Mouse (Mus musculus) hindbrain, postnatal 0 days (tissue): ENCODE measurements around the gene Cklf. TPM values are rescaled to one million over a fixed set of nuclear protein-coding genes. Genes with fewer than 3 reads are reported as not detected.

Experiments
- ATAC-seq: fragments of 200-750 bp; cut with Nextera tagmentation; 2 replicates; pipeline ENCODE4 v1.8.0; 2017; ENCODE audit warnings: mild to moderate bottlenecking, moderate TSS enrichment, moderate library complexity
- DNase-seq: peaks from one replicate; pipeline ENCODE4 v3.0.0-alpha.2; 2015; ENCODE audit warnings: low spot score
- H3K27ac ChIP-seq: fragments of 300-500 bp; sonication (generic); 2 replicates; pipeline ENCODE4 v1.5.1; 2014; ENCODE audit warnings: mild to moderate bottlenecking
- H3K27me3 ChIP-seq: fragments of 300-500 bp; sonication (generic); 2 replicates; pipeline ENCODE4 v1.6.1; 2014; ENCODE audit warnings: low read length, mixed read lengths; ENCODE audit not compliant: insufficient read depth
- H3K36me3 ChIP-seq: fragments of 300-500 bp; sonication (generic); 2 replicates; pipeline ENCODE4 v1.6.1; 2014; ENCODE audit warnings: low read length, mixed read lengths; ENCODE audit not compliant: insufficient read depth
- H3K4me1 ChIP-seq: fragments of 300-500 bp; sonication (generic); 2 replicates; pipeline ENCODE4 v1.6.1; 2014; ENCODE audit warnings: antibody characterized with exemption, low read length, mixed read lengths; ENCODE audit not compliant: insufficient read depth
- H3K4me2 ChIP-seq: fragments of 300-500 bp; sonication (generic); 2 replicates; pipeline ENCODE4 v1.6.1; 2014; ENCODE audit warnings: low read depth, mild to moderate bottlenecking, low read length, moderate library complexity, mixed read lengths
- H3K4me3 ChIP-seq: fragments of 300-500 bp; sonication (generic); 2 replicates; pipeline ENCODE4 v1.5.1; 2014; ENCODE audit warnings: low read length
- H3K9ac ChIP-seq: fragments of 300-500 bp; sonication (generic); replicated peaks from 2 replicates; pipeline ENCODE4 v1.6.1; 2014; ENCODE audit warnings: mild to moderate bottlenecking, low read length, moderate library complexity, mixed read lengths
- H3K9me3 ChIP-seq: fragments of 300-500 bp; sonication (generic); 2 replicates; pipeline ENCODE4 v1.6.1; 2016; ENCODE audit warnings: low read length, mixed read lengths
- CTCF ChIP-seq: IDR thresholded peaks from 2 replicates; pipeline ENCODE4 v1.5.1; 2016; ENCODE audit warnings: antibody characterized with exemption, control low read depth, low read depth
- WGBS: fragments of 180-500 bp; shearing (Covaris S2); extraction: QIAGEN DNeasy Blood & Tissue Kit; methylation state at CpG from one replicate; pipeline ENCODE4 v1.1.7; 2014; 5-methylcytosine and 5-hydroxymethylcytosine counted together
- polyA plus RNA-seq: library from polyadenylated mRNA; unstranded; fragments of >200 nt; fragmentation: Nextera tagmentation; extraction: Ambion mirVana; gene quantifications from 2 replicates; pipeline ENCODE4 v1.2.1, GENCODE M21; 2015
- total RNA-seq: library from RNA; depleted of rRNA; stranded (reverse); fragments of >200 nt; gene quantifications from 2 replicates; pipeline ENCODE4 v1.2.3, GENCODE M21; 2014; rRNA removed

Cklf gene
- total RNA-seq (31.6 and 33.6 TPM in 2 replicates), polyA plus RNA-seq (34.1 and 34.3 TPM in 2 replicates)

- H3K27me3 ChIP-seq, result no peaks in the 10 kb centered on the region
- H3K4me2 ChIP-seq, result peak within 1 kb of the TSS; percentile 92
- no peaks in the 10 kb centered on the region for H3K9me3 ChIP-seq
- no peaks in the 10 kb centered on the region for H3K36me3 ChIP-seq
- peaks cover 6% of the 10 kb centered on the region for H3K4me1 ChIP-seq
- peak; percentile 96 for DNase-seq
- 0 out of 2 replicates have a peak within 1 kb of the TSS, but pooled peaks have one; percentile 32 for H3K27ac ChIP-seq
- 4% methylated on average over 41 of the region's 41 CpGs for WGBS
- peak within 1 kb of the TSS; percentile 72 for H3K4me3 ChIP-seq
- peak; percentile 38; the same call in 1 of the 2 replicates for TF ChIP-seq CTCF
- ATAC-seq, result peak; percentile 82
- H3K9ac ChIP-seq, result peak within 1 kb of the TSS; percentile 40
These were observed at the start of gene Cklf for GRCm38 (mm10) chr8:104250439-104251367. Gene Cklf (plus strand): TSS chr8:104250861.

GRCm38 (mm10) chr8:104201622-104202021, 49.0 kb upstream of the Cklf start:
- H3K9ac ChIP-seq, result no peak overlapping the region
- no peaks in the 10 kb centered on the region for H3K27me3 ChIP-seq
- H3K4me2 ChIP-seq, result no peak overlapping the region
- ATAC-seq (no peak), DNase-seq (no peak)
- no peaks in the 10 kb centered on the region for H3K9me3 ChIP-seq
- H3K27ac ChIP-seq, result no peak overlapping the region
- no peak for TF ChIP-seq CTCF
- H3K36me3 ChIP-seq, result no peaks in the 10 kb centered on the region
- H3K4me3 ChIP-seq, result no peak overlapping the region
- no peaks in the 10 kb centered on the region for H3K4me1 ChIP-seq
- WGBS, result 80% methylated on average over 3 of the region's 3 CpGs

GRCm38 (mm10) chr8:104202320-104202719, 48.3 kb upstream of the Cklf start:
- ATAC-seq (no peak), DNase-seq (no peak)
- H3K36me3 ChIP-seq, result no peaks in the 10 kb centered on the region
- H3K9ac ChIP-seq, result no peak overlapping the region
- no peak for TF ChIP-seq CTCF
- H3K4me2 ChIP-seq, result no peak overlapping the region
- no peaks in the 10 kb centered on the region for H3K27me3 ChIP-seq
- no peaks in the 10 kb centered on the region for H3K4me1 ChIP-seq
- H3K27ac ChIP-seq, result no peak overlapping the region
- 88% methylated on average over 4 of the region's 4 CpGs for WGBS
- no peaks in the 10 kb centered on the region for H3K9me3 ChIP-seq
- no peak overlapping the region for H3K4me3 ChIP-seq

GRCm38 (mm10) chr8:104205292-104205691, 45.4 kb upstream of the Cklf start:
- ATAC-seq (no peak), DNase-seq (no peak)
- Histone ChIP-seq H3K36me3 (no peaks in the 10 kb centered on the region), H3K9ac (no peak overlapping the region), H3K4me3 (no peak overlapping the region), H3K4me1 (no peaks in the 10 kb centered on the region), H3K9me3 (no peaks in the 10 kb centered on the region), H3K27ac (no peak overlapping the region), H3K27me3 (no peaks in the 10 kb centered on the region), H3K4me2 (no peak overlapping the region)
- 26% methylated on average over 3 of the region's 3 CpGs for WGBS
- TF ChIP-seq CTCF, result no peak

- WGBS, result 91% methylated on average over 5 of the region's 5 CpGs
- H3K27ac ChIP-seq, result no peak overlapping the region
- no peak overlapping the region for H3K9ac ChIP-seq
- no peak for DNase-seq
- H3K36me3 ChIP-seq, result 0 out of 2 replicates have a peak, but pooled peaks cover 2% of the 10 kb centered on the region
- H3K4me1 ChIP-seq, result no peaks in the 10 kb centered on the region
- H3K4me2 ChIP-seq, result no peak overlapping the region
- no peaks in the 10 kb centered on the region for H3K9me3 ChIP-seq
- no peak for ATAC-seq
- H3K27me3 ChIP-seq, result no peaks in the 10 kb centered on the region
- no peak for TF ChIP-seq CTCF
- H3K4me3 ChIP-seq, result no peak overlapping the region
These were observed 33.1 kb upstream of the Cklf start for GRCm38 (mm10) chr8:104217601-104218000.

- ATAC-seq, result no peak
- Histone ChIP-seq H3K27ac (no peak overlapping the region), H3K4me3 (no peak overlapping the region), H3K4me2 (no peak overlapping the region), H3K4me1 (no peaks in the 10 kb centered on the region), H3K9me3 (peaks cover under 1% of the 10 kb centered on the region; the same call in 1 of the 2 replicates), H3K9ac (no peak overlapping the region), H3K27me3 (no peaks in the 10 kb centered on the region), H3K36me3 (0 out of 2 replicates have a peak, but pooled peaks cover 2% of the 10 kb centered on the region)
- peak; percentile 64 for TF ChIP-seq CTCF
- 31% methylated on average over 11 of the region's 11 CpGs for WGBS
- DNase-seq, result peak; percentile 56
These were observed 31.6 kb upstream of the Cklf start for GRCm38 (mm10) chr8:104219079-104219478.

GRCm38 (mm10) chr8:104219806-104220205, 30.9 kb upstream of the Cklf start:
- 40% methylated on average over 5 of the region's 5 CpGs for WGBS
- no peak overlapping the region for H3K9ac ChIP-seq
- no peaks in the 10 kb centered on the region for H3K4me1 ChIP-seq
- peaks cover 5% of the 10 kb centered on the region; the same call in 1 of the 2 replicates for H3K36me3 ChIP-seq
- peak; percentile 90 for TF ChIP-seq CTCF
- H3K27ac ChIP-seq, result no peak overlapping the region
- peak; percentile 87 for DNase-seq
- H3K9me3 ChIP-seq, result peaks cover 4% of the 10 kb centered on the region
- H3K4me2 ChIP-seq, result no peak overlapping the region
- H3K4me3 ChIP-seq, result no peak overlapping the region
- no peaks in the 10 kb centered on the region for H3K27me3 ChIP-seq
- ATAC-seq, result peak; percentile 72
